Mouse (Mus musculus): ENCODE data around the gene Slc35f5. TPM values are rescaled to one million over a fixed set of nuclear protein-coding genes. Genes with fewer than 3 reads are reported as not detected.

Gene Slc35f5
- polyA plus RNA-seq, 2 experiments, result 45.6 to 60.4 TPM

- no peak overlapping the region for H3K27ac ChIP-seq (replicated peaks; ENCODE audit: low read depth, low read length)
- 74% methylated on average over 4 of the region's 4 CpGs for WGBS
- no peak for DNase-seq (ENCODE audit: low spot score)
- no peak overlapping the region for H3K9ac ChIP-seq (ENCODE audit: low read depth, low read length, severe bottlenecking)
- H3K9me3 ChIP-seq (ENCODE audit: control insufficient read depth, low read length), result peaks cover 7% of the 10 kb centered on the region; the same call in 1 of the 2 replicates
- no peaks in the 10 kb centered on the region for H3K4me1 ChIP-seq (ENCODE audit: control insufficient read depth, insufficient read depth, low read length)
- no peaks in the 10 kb centered on the region for H3K36me3 ChIP-seq (ENCODE audit: control insufficient read depth, insufficient read depth, low read length)
- no peaks in the 10 kb centered on the region for H3K27me3 ChIP-seq (ENCODE audit: control insufficient read depth, insufficient read depth, low read length)
- H3K4me3 ChIP-seq (replicated peaks; ENCODE audit: low read length), result no peak overlapping the region
- TF ChIP-seq POLR2A (IDR thresholded peaks at IDR 0.05; ENCODE audit: borderline replicate concordance, extremely low read depth, insufficient read depth, insufficient read length), result no peak
- H3K4me2 ChIP-seq (replicated peaks; ENCODE audit: low read depth, low read length, severe bottlenecking), result no peak overlapping the region
- ATAC-seq (ENCODE audit: low FRiP score, low read depth), result no peak
These were observed 43.2 kb downstream of the Slc35f5 start for GRCm38 (mm10) chr1:125603620-125604019.

- Histone ChIP-seq H3K4me3 (replicated peaks; ENCODE audit: low read length) (no peak overlapping the region), H3K9ac (ENCODE audit: low read depth, low read length, severe bottlenecking) (no peak overlapping the region), H3K4me1 (ENCODE audit: control insufficient read depth, insufficient read depth, low read length) (no peaks in the 10 kb centered on the region), H3K27me3 (ENCODE audit: control insufficient read depth, insufficient read depth, low read length) (no peaks in the 10 kb centered on the region), H3K9me3 (ENCODE audit: control insufficient read depth, low read length) (no peaks in the 10 kb centered on the region), H3K4me2 (replicated peaks; ENCODE audit: low read depth, low read length, severe bottlenecking) (no peak overlapping the region), H3K27ac (replicated peaks; ENCODE audit: low read depth, low read length) (no peak overlapping the region), H3K36me3 (ENCODE audit: control insufficient read depth, insufficient read depth, low read length) (no peaks in the 10 kb centered on the region)
- TF ChIP-seq POLR2A (IDR thresholded peaks at IDR 0.05; ENCODE audit: borderline replicate concordance, extremely low read depth, insufficient read depth, insufficient read length), result no peak
- 16% methylated on average over 10 of the region's 10 CpGs for WGBS
- ATAC-seq (ENCODE audit: low FRiP score, low read depth) (peak; percentile 87), DNase-seq (ENCODE audit: low spot score) (peak; percentile 80)
These were observed 46.9 kb downstream of the Slc35f5 start for GRCm38 (mm10) chr1:125607087-125607803.

- H3K27ac ChIP-seq (replicated peaks; ENCODE audit: low read depth, low read length), result no peak overlapping the region
- no peak overlapping the region for H3K9ac ChIP-seq (ENCODE audit: low read depth, low read length, severe bottlenecking)
- no peak overlapping the region for H3K4me3 ChIP-seq (replicated peaks; ENCODE audit: low read length)
- ATAC-seq (ENCODE audit: low FRiP score, low read depth) (no peak), DNase-seq (ENCODE audit: low spot score) (no peak)
- no peaks in the 10 kb centered on the region for H3K9me3 ChIP-seq (ENCODE audit: control insufficient read depth, low read length)
- H3K4me2 ChIP-seq (replicated peaks; ENCODE audit: low read depth, low read length, severe bottlenecking), result no peak overlapping the region
- 62% methylated on average over 4 of the region's 4 CpGs for WGBS
- no peaks in the 10 kb centered on the region for H3K36me3 ChIP-seq (ENCODE audit: control insufficient read depth, insufficient read depth, low read length)
- TF ChIP-seq POLR2A (IDR thresholded peaks at IDR 0.05; ENCODE audit: borderline replicate concordance, extremely low read depth, insufficient read depth, insufficient read length), result no peak
- H3K4me1 ChIP-seq (ENCODE audit: control insufficient read depth, insufficient read depth, low read length), result no peaks in the 10 kb centered on the region
- H3K27me3 ChIP-seq (ENCODE audit: control insufficient read depth, insufficient read depth, low read length), result no peaks in the 10 kb centered on the region
These were observed 64.1 kb downstream of the Slc35f5 start for GRCm38 (mm10) chr1:125624376-125625076.

GRCm38 (mm10) chr1:125639501-125640253 is 79.3 kb downstream of the Slc35f5 start:
- 45% methylated on average over 8 of the region's 8 CpGs for WGBS
- no peaks in the 10 kb centered on the region for H3K27me3 ChIP-seq (ENCODE audit: control insufficient read depth, insufficient read depth, low read length)
- H3K36me3 ChIP-seq (ENCODE audit: control insufficient read depth, insufficient read depth, low read length), result no peaks in the 10 kb centered on the region
- H3K4me3 ChIP-seq (replicated peaks; ENCODE audit: low read length), result no peak overlapping the region
- no peak for TF ChIP-seq POLR2A (IDR thresholded peaks at IDR 0.05; ENCODE audit: borderline replicate concordance, extremely low read depth, insufficient read depth, insufficient read length)
- peak; percentile 71 for DNase-seq (ENCODE audit: low spot score)
- 0 out of 2 replicates have a peak overlapping the region, but pooled peaks have one; percentile 4 for H3K4me2 ChIP-seq (replicated peaks; ENCODE audit: low read depth, low read length, severe bottlenecking)
- H3K9ac ChIP-seq (ENCODE audit: low read depth, low read length, severe bottlenecking), result no peak overlapping the region
- no peak overlapping the region for H3K27ac ChIP-seq (replicated peaks; ENCODE audit: low read depth, low read length)
- H3K4me1 ChIP-seq (ENCODE audit: control insufficient read depth, insufficient read depth, low read length), result peaks cover 5% of the 10 kb centered on the region; the same call in 1 of the 2 replicates
- no peaks in the 10 kb centered on the region for H3K9me3 ChIP-seq (ENCODE audit: control insufficient read depth, low read length)
- ATAC-seq (ENCODE audit: low FRiP score, low read depth), result no peak

- Histone ChIP-seq H3K36me3 (ENCODE audit: control insufficient read depth, insufficient read depth, low read length) (no peaks in the 10 kb centered on the region), H3K4me2 (replicated peaks; ENCODE audit: low read depth, low read length, severe bottlenecking) (no peak overlapping the region), H3K27ac (replicated peaks; ENCODE audit: low read depth, low read length) (no peak overlapping the region), H3K9me3 (ENCODE audit: control insufficient read depth, low read length) (no peaks in the 10 kb centered on the region), H3K4me1 (ENCODE audit: control insufficient read depth, insufficient read depth, low read length) (peaks cover 5% of the 10 kb centered on the region; the same call in 1 of the 2 replicates), H3K27me3 (ENCODE audit: control insufficient read depth, insufficient read depth, low read length) (no peaks in the 10 kb centered on the region), H3K9ac (ENCODE audit: low read depth, low read length, severe bottlenecking) (no peak overlapping the region), H3K4me3 (replicated peaks; ENCODE audit: low read length) (no peak overlapping the region)
- ATAC-seq (ENCODE audit: low FRiP score, low read depth) (no peak), DNase-seq (ENCODE audit: low spot score) (no peak)
- no peak for TF ChIP-seq POLR2A (IDR thresholded peaks at IDR 0.05; ENCODE audit: borderline replicate concordance, extremely low read depth, insufficient read depth, insufficient read length)
- WGBS, result 35% methylated on average over 1 of the region's 1 CpGs
These were observed 83.2 kb downstream of the Slc35f5 start for GRCm38 (mm10) chr1:125643643-125644042.

Other genes starting within 250 kb of the Slc35f5 start
- 88.4 and 109 TPM in 2 replicates for gene Actr3, start 124.9 kb upstream of the Slc35f5 start, polyA plus RNA-seq (2012; rRNA removed)
- gene Actr3, start 124.9 kb upstream of the Slc35f5 start, polyA plus RNA-seq (2014; fragmentation: Nextera tagmentation; extraction: Ambion mirVana), result 252 and 259 TPM in 2 replicates
- 0.12 and 0.23 TPM in 2 replicates for gene Gpr39, start 116.4 kb downstream of the Slc35f5 start, polyA plus RNA-seq (2012; rRNA removed)
- gene Gpr39, start 116.4 kb downstream of the Slc35f5 start, polyA plus RNA-seq (2014; fragmentation: Nextera tagmentation; extraction: Ambion mirVana), result 0.12 TPM in 1 of 2 replicates, not detected in the other

All from limb, embryonic 14.5 days (tissue).